Mouse (Mus musculus): ENCODE data around the gene Zfp423. TPM values are rescaled to one million over a fixed set of nuclear protein-coding genes. Genes with fewer than 3 reads are reported as not detected.

Zfp423 gene
- total RNA-seq (2023) = not detected

DNA sequence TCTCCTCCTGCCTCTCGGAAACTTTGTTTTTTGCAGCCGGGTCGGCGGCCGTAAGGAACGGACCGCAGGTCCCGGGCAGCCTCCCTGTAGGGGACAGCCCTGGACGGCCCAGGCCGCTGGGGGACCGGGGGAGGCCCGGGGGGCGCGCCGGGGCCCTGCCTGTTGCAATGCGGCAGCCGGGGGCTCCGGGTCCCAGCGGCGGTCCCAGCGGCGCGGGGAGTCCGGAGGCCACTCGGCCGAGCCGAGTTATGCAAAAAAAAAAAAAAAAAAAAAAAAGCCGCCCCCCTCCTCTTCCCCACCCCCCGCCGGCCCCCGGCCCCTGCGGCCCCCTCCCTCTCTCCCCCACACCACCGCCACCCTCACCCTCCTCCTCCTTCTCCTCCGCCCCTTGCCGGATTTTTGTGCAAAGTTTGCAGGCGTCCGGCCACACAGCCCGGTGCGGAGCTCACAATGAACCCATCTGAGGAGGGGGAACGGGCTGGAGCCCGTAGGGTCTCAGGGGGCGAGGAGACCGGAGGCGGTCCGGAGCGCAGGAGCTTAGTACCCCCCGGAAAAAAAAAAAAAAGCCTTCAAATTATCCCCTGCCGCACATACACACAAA, at the start of gene Zfp423:
Zfp423 (minus strand) TSS at position 276 of the 601 bp plus-strand sequence.

Other genes with a start within 250 kb of the Zfp423 start
- gene Cnep1r1, start 159.2 kb upstream of the Zfp423 start, total RNA-seq (2023) = 20.0 TPM
- gene Heatr3, start 178.3 kb upstream of the Zfp423 start, total RNA-seq (2023) = 27.9 TPM
- gene Tent4b, start 239.6 kb upstream of the Zfp423 start, total RNA-seq (2023) = 68.2 TPM

Measured in CD4-positive naive resting alpha-beta T cell, adult 76 days (primary cell).